ENCODE assay signal across 21 mouse cellular contexts in the genomic region with DNA sequence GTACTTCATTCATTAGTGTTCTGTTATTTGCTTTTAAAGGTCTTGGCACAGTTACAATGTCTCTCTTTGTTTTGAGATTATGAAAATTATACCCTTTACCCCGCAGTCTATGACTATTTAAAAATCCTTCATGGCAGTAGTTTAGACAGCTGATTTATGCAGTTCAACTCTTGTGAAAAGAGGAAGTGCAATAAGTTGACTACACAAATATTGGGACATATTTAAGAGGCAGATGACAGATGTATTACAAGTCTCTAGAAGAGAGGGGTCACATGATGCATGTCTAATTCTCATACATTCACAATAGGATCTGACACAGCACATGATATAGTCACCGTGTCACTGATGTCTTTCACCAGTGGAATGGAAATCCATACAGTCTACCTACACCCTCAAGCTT. TPM values are rescaled to one million over a fixed set of nuclear protein-coding genes. Genes with fewer than 3 reads are reported as not detected.
DNase-seq lines count a peak whose midpoint lies in the region; ATAC-seq and TF ChIP-seq lines count a peak whose summit lies in the region.
"Had no signal": no experiment of that assay in that cellular context is flagged by ENCODE, and none has a peak within 500 bp of the region (broad histone marks: within the 10 kb centered on the region; RNA-seq: fewer than 3 reads in every experiment).

No protein-coding gene starts in this region.

- in situ Hi-C loops in CH12.LX (cut with MboI; ENCODE audit: low pct_ligation_motif_present, low pct_unique_long_range_greater_than_20kb, low sequenced_read_pairs): no loop called here

- H3K27me3 ChIP-seq in liver, postnatal 0 days (ENCODE audit: insufficient read depth, low read length): no peaks in the 10 kb centered on the region
- H3K27me3 ChIP-seq in CH12.LX (replicated peaks): no peaks in the 10 kb centered on the region
- H3K27me3 ChIP-seq in hindbrain, postnatal 0 days (ENCODE audit: insufficient read depth, low read length): no peaks in the 10 kb centered on the region
- H3K27me3 ChIP-seq: heart, embryonic 12.5 days; hindbrain, embryonic 15.5 days; midbrain, embryonic 12.5 days; neural tube, embryonic 13.5 days had no signal

- no peaks in the 10 kb centered on the region for H3K9me3 ChIP-seq in liver, postnatal 0 days (ENCODE audit: low read length)
- no peaks in the 10 kb centered on the region for H3K9me3 ChIP-seq in CH12.LX (replicated peaks; ENCODE audit: low read length)
- no peaks in the 10 kb centered on the region for H3K9me3 ChIP-seq in hindbrain, postnatal 0 days (ENCODE audit: low read length)
- H3K9me3 ChIP-seq: heart, embryonic 12.5 days; hindbrain, embryonic 15.5 days; midbrain, embryonic 12.5 days; neural tube, embryonic 13.5 days had no signal

- no peak for TF ChIP-seq CTCF in liver, postnatal 0 days (IDR thresholded peaks at IDR 0.05; ENCODE audit: low read depth)
- no peak for TF ChIP-seq CTCF in CH12.LX (conservative IDR thresholded peaks at IDR 0.05 in 1 of 2, IDR thresholded peaks at IDR 0.05 in 1 of 2; ENCODE audit: low read depth in 2 of 2, low read length in 2 of 2)
- TF ChIP-seq CTCF in hindbrain, postnatal 0 days (IDR thresholded peaks at IDR 0.05; ENCODE audit: low read depth): no peak

- H3K27ac ChIP-seq in liver, postnatal 0 days (ENCODE audit: low read depth): no peak overlapping the region
- peak overlapping the region; percentile 36 for H3K27ac ChIP-seq in CH12.LX (ENCODE audit: insufficient read depth, low read depth)
- peak overlapping the region; percentile 95 for H3K27ac ChIP-seq in macrophage
- H3K27ac ChIP-seq in hindbrain, postnatal 0 days: no peak overlapping the region
- H3K27ac ChIP-seq: hindbrain, embryonic 15.5 days; midbrain, embryonic 12.5 days; neural tube, embryonic 13.5 days had no signal

- peak; percentile 55 for ATAC-seq in liver, postnatal 0 days
- ATAC-seq in hindbrain, postnatal 0 days: no peak
- ATAC-seq: forebrain, postnatal 0 days; intestine, postnatal 0 days had no signal

- H3K4me3 ChIP-seq in liver, postnatal 0 days (ENCODE audit: low read depth, low read length): no peak overlapping the region
- H3K4me3 ChIP-seq in CH12.LX (replicated peaks in 1 of 3; ENCODE audit: low read depth in 2 of 3, low read length in 2 of 3, poor library complexity in 1 of 3): no peak overlapping the region
- H3K4me3 ChIP-seq in macrophage (ENCODE audit: inconsistent target): no peak overlapping the region
- no peak overlapping the region for H3K4me3 ChIP-seq in hindbrain, postnatal 0 days (ENCODE audit: low read length)
- H3K4me3 ChIP-seq: erythroblast, embryonic 14.5 days; heart, embryonic 12.5 days; hindbrain, embryonic 15.5 days; midbrain, embryonic 12.5 days; neural tube, embryonic 13.5 days had no signal

- no peaks in the 10 kb centered on the region for H3K36me3 ChIP-seq in liver, postnatal 0 days (replicated peaks; ENCODE audit: insufficient read depth, low read length)
- peaks cover 1 to 8% of the 10 kb centered on the region in 2 experiments for H3K36me3 ChIP-seq in CH12.LX (replicated peaks in 1 of 2; ENCODE audit: control insufficient read depth in 1 of 2, insufficient read depth in 1 of 2, low read length in 1 of 2)
- no peaks in the 10 kb centered on the region for H3K36me3 ChIP-seq in macrophage (ENCODE audit: inconsistent target)
- no peaks in the 10 kb centered on the region for H3K36me3 ChIP-seq in hindbrain, postnatal 0 days (ENCODE audit: insufficient read depth, low read length)
- H3K36me3 ChIP-seq: heart, embryonic 12.5 days; hindbrain, embryonic 15.5 days; midbrain, embryonic 12.5 days; neural tube, embryonic 13.5 days had no signal

- no peak for TF ChIP-seq EP300 in liver, postnatal 0 days (IDR thresholded peaks at IDR 0.05; ENCODE audit: low read depth)
- peak; percentile 44; the same call in 1 of the 2 replicates for TF ChIP-seq EP300 in CH12.LX (IDR thresholded peaks at IDR 0.05; ENCODE audit: low read length)

- no peak for TF ChIP-seq POLR2A in CH12.LX (IDR thresholded peaks at IDR 0.05; ENCODE audit: low read depth, low read length)

- no peak for DNase-seq in liver, postnatal 0 days
- DNase-seq in liver (no peak), A20 (ENCODE audit: low read depth, low spot score) (peak; percentile 59), CH12.LX (ENCODE audit: extremely low read depth) (no peak)
- DNase-seq in retina, embryonic 14.5 days (ENCODE audit: low spot score): no peak
- no peak for DNase-seq in adrenal gland, postnatal 36 days
- no peak for DNase-seq in hindbrain, postnatal 0 days (ENCODE audit: low spot score)
- DNase-seq: cerebellum, adult 8-10 months; forebrain, postnatal 0 days; heart, postnatal 14 days; layer of hippocampus, postnatal 36 days; lung, adult 2 months; right cerebral cortex, postnatal 14 days; spleen, adult 18-20 months had no signal

- 29% methylated on average over 2 of the region's 2 CpGs for WGBS in liver, postnatal 0 days (ENCODE audit: insufficient replicate concordance)
- 0% methylated on average over 2 of the region's 2 CpGs for WGBS in macrophage (ENCODE audit: missing documents)
- 76% methylated on average over 2 of the region's 2 CpGs for WGBS in hindbrain, postnatal 0 days

- H3K4me2 ChIP-seq in liver, postnatal 0 days (ENCODE audit: low read depth, low read length): no peak overlapping the region
- peak overlapping the region; percentile 36; the same call in 1 of the 2 replicates for H3K4me2 ChIP-seq in CH12.LX (ENCODE audit: insufficient read depth, low read depth, poor library complexity, severe bottlenecking)
- H3K4me2 ChIP-seq in hindbrain, postnatal 0 days (ENCODE audit: low read depth, low read length): no peak overlapping the region
- H3K4me2 ChIP-seq: heart, embryonic 12.5 days; hindbrain, embryonic 15.5 days; midbrain, embryonic 12.5 days; neural tube, embryonic 13.5 days had no signal

- H3K79me2 ChIP-seq in CH12.LX (replicated peaks; ENCODE audit: control insufficient read depth, extremely low read depth, insufficient read depth, poor library complexity, severe bottlenecking): peaks cover 28% of the 10 kb centered on the region
- H3K79me2 ChIP-seq in macrophage (ENCODE audit: inconsistent target): peaks cover 60% of the 10 kb centered on the region

- no peaks in the 10 kb centered on the region for H3K4me1 ChIP-seq in liver, postnatal 0 days (ENCODE audit: insufficient read depth)
- H3K4me1 ChIP-seq in CH12.LX (ENCODE audit: control insufficient read depth in 1 of 2, insufficient read depth in 2 of 2): peaks cover 10 to 50% of the 10 kb centered on the region in 2 experiments; a peak in 3 of 4 replicates
- H3K4me1 ChIP-seq in hindbrain, postnatal 0 days (ENCODE audit: insufficient read depth, low read length): no peaks in the 10 kb centered on the region
- H3K4me1 ChIP-seq: hindbrain, embryonic 15.5 days; midbrain, embryonic 12.5 days; neural tube, embryonic 13.5 days had no signal

- TF ChIP-seq RAD21 in CH12.LX (IDR thresholded peaks at IDR 0.05; ENCODE audit: low read depth, low read length): no peak

- no peak overlapping the region for H3K9ac ChIP-seq in liver, postnatal 0 days (replicated peaks)
- no peak overlapping the region; the same call in 1 of the 2 replicates for H3K9ac ChIP-seq in CH12.LX (ENCODE audit: insufficient read depth, low read depth)
- H3K9ac ChIP-seq in hindbrain, postnatal 0 days (replicated peaks; ENCODE audit: low read length): no peak overlapping the region
- H3K9ac ChIP-seq: forebrain, postnatal 0 days; heart, embryonic 12.5 days; hindbrain, embryonic 15.5 days; midbrain, embryonic 12.5 days; neural tube, embryonic 13.5 days had no signal

- dilution Hi-C loops in CH12.LX (cut with MboI; ENCODE audit: extremely low pct_ligation_motif_present, extremely low pct_unique_long_range_greater_than_20kb, low sequenced_read_pairs): no loop called here

TF ChIP-seq in CH12.LX, 34 proteins besides CTCF, POLR2A, EP300 and RAD21:
- TF ChIP-seq UBTF (IDR thresholded peaks at IDR 0.05; ENCODE audit: low read depth, low read length) (no peak), USF2 (conservative IDR thresholded peaks at IDR 0.05; ENCODE audit: low read depth, low read length) (peak; percentile 77), ELF1 (IDR thresholded peaks at IDR 0.05; ENCODE audit: low read depth, low read length) (no peak), ZKSCAN1 (IDR thresholded peaks at IDR 0.05; ENCODE audit: borderline replicate concordance, low read depth, low read length) (no peak), HCFC1 (IDR thresholded peaks at IDR 0.05; ENCODE audit: low read depth, low read length) (no peak), CHD2 (IDR thresholded peaks at IDR 0.05; ENCODE audit: low read length) (no peak), MAX (IDR thresholded peaks at IDR 0.05; ENCODE audit: low read length) (peak; percentile 17; the same call in 1 of the 2 replicates), USF1 (IDR thresholded peaks at IDR 0.05; ENCODE audit: low read depth, low read length) (peak; percentile 68)
TF ChIP-seq in CH12.LX: peak in this region for 3.

RNA-seq across cellular contexts. Expression of gene Cd36, which starts 49.1 kb away (rescaled TPM):
- polyA plus RNA-seq in liver, postnatal 0 days (2015; fragmentation: Nextera tagmentation; extraction: Ambion mirVana): 63.1 and 63.9 TPM in 2 replicates
- 145 and 189 TPM in 2 replicates for total RNA-seq in CH12.LX (2012; rRNA removed)
- 690 and 774 TPM in 2 replicates for total RNA-seq in CH12.LX (2014; rRNA removed)
- polyA plus RNA-seq in CH12.LX (2012; ENCODE audit: insufficient read length, low read depth): 608 and 652 TPM in 2 replicates
- total RNA-seq in macrophage (2018; cell fraction: chromatin; rRNA removed): 100 to 1,000 TPM in 8 of 26 experiments, 10 to 100 TPM in 17, 1 to 10 TPM in 1; 9.6 to 358 (median 52.5) TPM
- 100 to 1,000 TPM in 25 of 26 experiments, 10 to 100 TPM in 1; 65.8 to 754 (median 283) TPM for total RNA-seq in macrophage (2018; cell fraction: cytosol; rRNA removed)
- 1,000 to 10,000 TPM in 1 of 26 experiments, 100 to 1,000 TPM in 15, 10 to 100 TPM in 10; 47.4 to 1,012 (median 148) TPM for total RNA-seq in macrophage (2018; cell fraction: nucleus; rRNA removed)
- polyA plus RNA-seq in macrophage (2018): 128 to 1,439 TPM (median 932 TPM) in 3 replicates
- 100 to 1,000 TPM; 537 to 556 TPM for total RNA-seq in adrenal gland, postnatal 36 days (2021)
- 4.0 and 4.7 TPM in 2 replicates for total RNA-seq in hindbrain, postnatal 0 days (2014; rRNA removed)
- polyA plus RNA-seq in hindbrain, postnatal 0 days (2015; fragmentation: Nextera tagmentation; extraction: Ambion mirVana): 4.9 and 5.1 TPM in 2 replicates

Comparison
In these comparisons a context has a peak if more than half of its experiments do, and no peak if none do; other contexts are left out.
1. H3K27ac ChIP-seq: peak in CH12.LX (single experiment) and macrophage (single experiment); none in liver, postnatal 0 days (single experiment) and hindbrain, postnatal 0 days (single experiment).
2. RNA of gene Cd36, which starts 49.1 kb away (polyA plus RNA-seq): 128 to 1,439 TPM in macrophage, 608 to 652 TPM in CH12.LX and 63.1 to 63.9 TPM in liver, postnatal 0 days; 4.9 to 5.1 TPM in hindbrain, postnatal 0 days; every median in the first group is over 10 times any median in the second.